Mouse (Mus musculus) spleen, adult 2 months (tissue): ENCODE results near the gene Sorbs2.

Experiments used
- CTCF ChIP-seq: fragments of 200-500 bp; IDR thresholded peaks from 2 replicates; pipeline ENCODE4 v1.5.1; 2011; ENCODE audit warnings: mild to moderate bottlenecking, inconsistent platforms; ENCODE audit not compliant: insufficient read depth, insufficient read length, insufficient replicate concordance; ENCODE audit errors: extremely low read depth
- POLR2A ChIP-seq: fragments of 200-500 bp; IDR thresholded peaks from 2 replicates; pipeline ENCODE4 v1.6.1; 2011; ENCODE audit warnings: low read depth, low read length, inconsistent platforms

GRCm38 (mm10) chr8:45760622-45761021 is 253.0 kb downstream of the Sorbs2 start:
- TF ChIP-seq CTCF (no peak), POLR2A (no peak)
